Mouse (Mus musculus) heart, adult 2 months (tissue): Measurements from ENCODE around the gene Csnk1e. TPM values are rescaled to one million over a fixed set of nuclear protein-coding genes. Genes with fewer than 3 reads are reported as not detected.
A peak's percentile ranks its signal among the peaks of the same experiment; 100 is the strongest.

Experiments
- DNase-seq, 2 experiments: peaks; one replicate each; pipeline ENCODE4 v3.0.0; 2021
- H3K27ac ChIP-seq: fragments of 200-600 bp; 2 replicates; pipeline ENCODE4 v1.8.1; 2022
- H3K27me3 ChIP-seq: fragments of 200-500 bp; 2 replicates; pipeline ENCODE4 v1.6.1; 2012; ENCODE audit warnings: mild to moderate bottlenecking, low read length, inconsistent platforms, mixed read lengths; ENCODE audit not compliant: control insufficient read depth, insufficient read depth
- H3K36me3 ChIP-seq: fragments of 200-500 bp; 2 replicates; pipeline ENCODE4 v1.6.1; 2012; ENCODE audit warnings: low read length, inconsistent platforms; ENCODE audit not compliant: control insufficient read depth, insufficient read depth
- H3K4me1 ChIP-seq: fragments of 200-500 bp; 2 replicates; pipeline ENCODE4 v1.6.1; 2011; ENCODE audit warnings: low read length; ENCODE audit not compliant: control insufficient read depth, insufficient read depth
- H3K4me3 ChIP-seq: fragments of 200-600 bp; 2 replicates; pipeline ENCODE4 v1.8.1; 2022
- H3K79me2 ChIP-seq: fragments of 200-500 bp; replicated peaks from 2 replicates; pipeline ENCODE4 v1.6.1; 2012; ENCODE audit warnings: mild to moderate bottlenecking, inconsistent platforms, low read length, moderate library complexity, mixed read lengths; ENCODE audit not compliant: control insufficient read depth, insufficient read depth
- H3K9ac ChIP-seq: fragments of 200-500 bp; 2 replicates; pipeline ENCODE4 v1.6.1; 2012; ENCODE audit warnings: low read depth, mild to moderate bottlenecking, control low read depth, inconsistent platforms, low read length, mixed read lengths
- CTCF ChIP-seq: fragments of 200-600 bp; IDR thresholded peaks from 2 replicates; pipeline ENCODE4 v1.8.1; 2022; ENCODE audit warnings: antibody characterized with exemption, mild to moderate bottlenecking, moderate library complexity
- EP300 ChIP-seq: fragments of 200-500 bp; IDR thresholded peaks from 2 replicates; pipeline ENCODE4 v1.6.1; 2011; ENCODE audit warnings: low read depth, low read length, control low read depth; ENCODE audit not compliant: insufficient read depth
- POLR2A ChIP-seq: fragments of 200-500 bp; IDR thresholded peaks from 2 replicates; pipeline ENCODE4 v1.6.1; 2011; ENCODE audit warnings: mild to moderate bottlenecking, low read depth, low read length, control low read depth; ENCODE audit not compliant: insufficient read depth
- WGBS: fragments of 180-500 bp; shearing (Covaris S2); methylation state at CpG from one replicate; pipeline ENCODE4 v1.1.7; 2018; 5-methylcytosine and 5-hydroxymethylcytosine counted together
- intact Hi-C: fragments of 180-260 bp; cut with DNase I; formaldehyde crosslinking; loops from one replicate; pipeline ENCODE4 v1.15.1; 2025
- polyA plus RNA-seq: library from polyadenylated mRNA; depleted of rRNA; stranded (reverse); fragments of >200 nt; gene quantifications from 2 replicates; pipeline ENCODE4 v1.2.3, GENCODE M21; 2012
- total RNA-seq, 2 experiments: library from RNA; stranded (reverse); gene quantifications; 2 replicates each; pipeline ENCODE4 v1.2.3; 2021

Csnk1e gene
- total and polyA plus RNA-seq, 3 experiments, result 46.5 to 62.6 (median 48.3) TPM

DNA sequence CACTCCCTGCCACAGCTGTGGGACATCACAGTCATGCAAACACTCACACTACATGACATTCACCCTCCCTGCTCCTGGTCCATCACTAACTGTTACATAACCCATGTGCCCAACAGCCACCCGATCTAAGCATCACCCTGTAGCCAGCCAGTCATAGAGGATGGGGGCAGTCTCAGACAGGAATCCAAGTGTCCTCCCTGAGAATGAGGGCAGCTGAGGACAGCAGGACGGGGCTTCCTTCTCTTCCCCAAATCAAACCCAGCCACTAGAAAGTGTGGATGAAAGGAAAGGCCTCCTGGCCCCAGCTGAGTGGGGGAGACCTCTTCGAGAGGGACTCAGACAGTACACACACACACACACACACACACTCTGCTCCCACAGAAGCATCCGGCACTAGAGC is 60.5 kb downstream of the Csnk1e start:
- Histone ChIP-seq H3K79me2 (peaks cover 15% of the 10 kb centered on the region), H3K27ac (peak overlapping the region; percentile 20), H3K9ac (peak overlapping the region; percentile 34), H3K4me1 (peaks cover 54% of the 10 kb centered on the region), H3K27me3 (no peaks in the 10 kb centered on the region), H3K4me3 (peak overlapping the region; percentile 49), H3K36me3 (peaks cover 7% of the 10 kb centered on the region; the same call in 1 of the 2 replicates)
- intact Hi-C loops, result loop anchor here (5.0 kb wide), 1 partner anchor 68 kb away; the partner anchor contains the start of gene Pla2g6
- WGBS, result 19% methylated on average over 4 of the region's 4 CpGs
- TF ChIP-seq EP300 (no peak), CTCF (no peak), POLR2A (no peak)
- DNase-seq, result no peak

DNA sequence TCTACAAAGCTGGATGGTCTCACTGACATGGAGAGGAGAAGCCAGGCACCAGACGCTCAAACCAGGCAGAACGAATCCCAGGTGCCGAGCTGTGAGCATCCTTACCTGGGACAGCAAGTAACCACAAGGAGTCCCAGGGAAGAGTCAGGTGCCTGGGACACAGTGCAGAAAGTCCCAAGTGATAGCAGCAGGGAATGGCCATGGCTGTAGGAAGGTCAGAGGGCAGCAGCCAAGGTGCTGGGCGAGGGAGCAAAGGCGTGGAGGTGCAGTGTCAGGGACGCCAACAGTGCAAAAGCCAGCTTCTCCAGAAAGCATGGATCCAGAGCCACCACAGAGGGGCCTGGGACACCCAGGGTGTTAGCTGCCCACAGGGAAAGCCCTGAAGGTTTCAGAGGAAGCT is 62.3 kb downstream of the Csnk1e start:
- Histone ChIP-seq H3K9ac (no peak overlapping the region), H3K27ac (no peak overlapping the region), H3K4me3 (no peak overlapping the region), H3K36me3 (peaks cover 8% of the 10 kb centered on the region; the same call in 1 of the 2 replicates), H3K79me2 (peaks cover 17% of the 10 kb centered on the region), H3K4me1 (peaks cover 56% of the 10 kb centered on the region), H3K27me3 (no peaks in the 10 kb centered on the region)
- TF ChIP-seq POLR2A, result no peak
- no peak for TF ChIP-seq CTCF
- no peak for TF ChIP-seq EP300
- 89% methylated on average over 6 of the region's 6 CpGs for WGBS
- intact Hi-C loops, result no loop called here
- no peak for DNase-seq

DNA sequence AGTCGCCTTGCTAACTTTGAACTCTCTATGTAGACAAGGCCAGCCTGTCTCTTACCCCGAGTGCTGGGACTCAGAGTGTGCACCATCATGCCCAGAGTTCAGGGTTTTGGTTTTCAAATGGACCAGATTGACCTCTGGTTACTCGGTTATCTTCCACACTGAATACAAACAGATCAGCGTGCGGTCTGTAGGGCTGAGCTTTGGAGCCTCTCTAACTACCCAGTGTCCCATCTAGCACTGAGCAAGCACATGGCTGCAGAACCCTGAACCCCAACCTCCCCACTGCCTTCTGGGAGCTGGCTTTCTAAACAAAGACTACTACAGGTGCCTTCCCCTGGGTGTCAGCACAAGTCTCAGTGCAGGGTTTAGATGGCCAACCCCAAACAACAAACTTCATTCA is 62.8 kb downstream of the Csnk1e start:
- Histone ChIP-seq H3K36me3 (peaks cover 8% of the 10 kb centered on the region), H3K4me3 (no peak overlapping the region), H3K9ac (no peak overlapping the region), H3K4me1 (peaks cover 60% of the 10 kb centered on the region), H3K27ac (peak overlapping the region; percentile 71), H3K79me2 (peaks cover 17% of the 10 kb centered on the region), H3K27me3 (no peaks in the 10 kb centered on the region)
- intact Hi-C loops, result no loop called here
- no peak for DNase-seq
- 72% methylated on average over 5 of the region's 5 CpGs for WGBS
- TF ChIP-seq POLR2A, result no peak
- no peak for TF ChIP-seq CTCF
- TF ChIP-seq EP300, result no peak

DNA sequence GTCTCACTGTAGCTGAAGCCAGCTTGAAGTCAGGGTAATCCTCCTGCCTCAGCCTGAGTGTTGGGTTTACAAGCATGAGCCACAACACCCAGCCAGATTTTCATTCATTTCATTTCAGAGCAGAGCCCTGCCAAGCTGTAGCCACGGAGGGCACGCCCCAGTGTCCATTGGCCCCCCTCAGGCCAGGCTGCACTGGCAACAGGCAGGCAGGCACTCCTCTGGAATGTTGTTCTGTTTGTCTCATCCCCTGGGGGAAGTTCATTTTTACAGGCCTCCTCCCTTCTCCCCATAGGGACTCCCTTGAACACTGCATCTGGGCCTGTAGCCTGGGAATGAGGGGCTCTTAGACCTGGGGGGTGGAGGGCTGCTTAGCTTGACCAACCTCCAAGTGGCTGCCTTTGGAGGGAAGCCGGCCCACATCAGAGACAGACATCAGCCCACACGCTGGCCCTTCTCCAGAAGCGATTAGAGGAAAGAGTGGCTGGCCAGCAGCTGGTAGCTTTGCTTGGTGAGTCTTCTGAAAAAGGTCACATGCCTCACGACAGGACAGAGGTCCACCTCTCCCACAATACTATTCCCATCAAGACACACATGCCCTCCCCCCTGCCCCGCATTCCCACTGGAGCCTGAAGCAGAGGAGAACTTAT is 63.8 kb downstream of the Csnk1e start:
- Histone ChIP-seq H3K79me2 (peaks cover 19% of the 10 kb centered on the region), H3K27ac (peak overlapping the region; percentile 71), H3K27me3 (no peaks in the 10 kb centered on the region), H3K36me3 (peaks cover 8% of the 10 kb centered on the region), H3K4me1 (peaks cover 61% of the 10 kb centered on the region), H3K4me3 (no peak overlapping the region), H3K9ac (no peak overlapping the region)
- TF ChIP-seq EP300 (peak; percentile 66), POLR2A (no peak)
- DNase-seq, result peak; percentile 78 to 86
- WGBS, result 2% methylated on average over 7 of the region's 7 CpGs
- intact Hi-C loops, result no loop called here

DNA sequence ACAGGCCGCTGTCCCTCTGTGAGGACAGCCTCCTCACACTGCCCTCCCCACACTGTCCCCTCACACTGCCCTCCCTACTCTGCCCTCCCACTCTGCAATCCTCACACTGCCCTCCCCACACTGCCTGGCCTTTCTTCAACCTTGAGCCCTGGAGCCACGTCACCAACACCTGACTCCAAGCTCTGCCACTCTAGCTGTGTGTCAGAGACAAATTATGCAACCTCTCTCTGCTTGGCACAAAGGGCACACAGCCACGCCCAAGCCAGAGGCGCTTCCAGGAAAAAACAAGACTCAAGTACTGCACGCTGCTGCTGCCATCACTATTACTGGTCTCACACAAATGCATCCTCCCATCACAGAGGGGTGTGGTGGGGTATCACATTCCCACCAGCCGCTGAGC is 64.9 kb downstream of the Csnk1e start:
- Histone ChIP-seq H3K27ac (peak overlapping the region; percentile 43), H3K4me3 (no peak overlapping the region), H3K36me3 (peaks cover 8% of the 10 kb centered on the region), H3K79me2 (peaks cover 19% of the 10 kb centered on the region), H3K27me3 (no peaks in the 10 kb centered on the region), H3K9ac (no peak overlapping the region), H3K4me1 (peaks cover 66% of the 10 kb centered on the region)
- TF ChIP-seq CTCF (no peak), POLR2A (no peak), EP300 (no peak)
- DNase-seq, result peak in 1 of 2 experiments; percentile 49
- intact Hi-C loops, result no loop called here
- 37% methylated on average over 6 of the region's 6 CpGs for WGBS

DNA sequence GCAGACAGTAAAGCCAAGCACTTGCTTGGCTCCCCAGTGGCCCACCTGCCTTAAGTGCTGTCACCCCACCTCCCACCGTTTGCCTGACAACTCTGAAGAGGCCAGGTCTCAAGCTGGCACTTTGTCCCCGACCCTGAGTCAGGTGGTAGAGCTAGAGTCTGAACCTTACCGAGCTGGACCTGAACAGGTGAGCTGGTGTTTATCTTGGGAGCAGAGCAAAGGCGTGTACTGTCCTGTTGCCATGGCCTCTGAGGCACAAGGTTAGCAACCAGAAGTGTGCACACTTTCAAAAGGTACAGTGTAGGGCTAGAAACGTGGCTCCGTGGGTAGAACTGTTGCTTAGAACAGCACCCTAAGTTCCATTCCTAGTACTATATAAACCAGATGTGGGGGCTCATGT is 67.2 kb downstream of the Csnk1e start:
- no peak overlapping the region for H3K27ac ChIP-seq
- no peaks in the 10 kb centered on the region for H3K27me3 ChIP-seq
- DNase-seq, result no peak
- no peak overlapping the region for H3K9ac ChIP-seq
- intact Hi-C loops, result no loop called here
- 70% methylated on average over 6 of the region's 6 CpGs for WGBS
- no peak for TF ChIP-seq EP300
- TF ChIP-seq POLR2A, result no peak
- no peak for TF ChIP-seq CTCF
- H3K4me3 ChIP-seq, result no peak overlapping the region
- peaks cover 8% of the 10 kb centered on the region for H3K36me3 ChIP-seq
- H3K79me2 ChIP-seq, result peaks cover 20% of the 10 kb centered on the region
- H3K4me1 ChIP-seq, result peaks cover 55% of the 10 kb centered on the region
